Mouse (Mus musculus) kidney, adult 11 months (tissue): ENCODE measurements around the gene Mul1.
"Not testable (repeated sequence)": the region's sequence is repeated elsewhere in the genome, so short reads cannot be mapped to it uniquely, and the experiment has no call there.

Source experiments
- DNase-seq: peaks from one replicate; pipeline ENCODE4 v3.0.0; 2022

Gene Mul1

GRCm38 (mm10) chr4:138434347-138435316 is at the start of gene Mul1:
Mul1 (plus strand) TSS chr4:138434671.
- peak; percentile 93 for DNase-seq

GRCm38 (mm10) chr4:138393703-138394102 is 40.8 kb upstream of the Mul1 start:
- no peak for DNase-seq

- DNase-seq = no peak
These were observed 39.1 kb upstream of the Mul1 start for GRCm38 (mm10) chr4:138395087-138395970.

GRCm38 (mm10) chr4:138395971-138396645 is 38.4 kb upstream of the Mul1 start, which contains the start of gene Fam43b:
Fam43b (minus strand) TSS chr4:138396528.
- no peak for DNase-seq

GRCm38 (mm10) chr4:138396711-138397110 is 37.8 kb upstream of the Mul1 start:
- DNase-seq = no peak

- peak; percentile 36 for DNase-seq
These were observed 29.7 kb upstream of the Mul1 start for GRCm38 (mm10) chr4:138404806-138405205.

GRCm38 (mm10) chr4:138407479-138408194 is 26.8 kb upstream of the Mul1 start:
- DNase-seq = no peak

- DNase-seq = no peak
These were observed 23.5 kb upstream of the Mul1 start for GRCm38 (mm10) chr4:138411011-138411410.

- no peak for DNase-seq
These were observed 22.9 kb upstream of the Mul1 start for GRCm38 (mm10) chr4:138411504-138412121.

GRCm38 (mm10) chr4:138414725-138415124 is 19.7 kb upstream of the Mul1 start:
- DNase-seq = no peak

GRCm38 (mm10) chr4:138415991-138416390 is 18.5 kb upstream of the Mul1 start:
- DNase-seq = no peak

GRCm38 (mm10) chr4:138416414-138416813 is 18.1 kb upstream of the Mul1 start:
- no peak for DNase-seq

- no peak for DNase-seq
These were observed 16.6 kb upstream of the Mul1 start for GRCm38 (mm10) chr4:138417882-138418281.

- DNase-seq = no peak
These were observed 16.0 kb upstream of the Mul1 start for GRCm38 (mm10) chr4:138418340-138418957.

- DNase-seq = no peak
These were observed 9.4 kb upstream of the Mul1 start for GRCm38 (mm10) chr4:138425028-138425427.

GRCm38 (mm10) chr4:138425604-138426003 is 8.9 kb upstream of the Mul1 start:
- DNase-seq = not testable (repeated sequence)

GRCm38 (mm10) chr4:138426778-138427705 is 7.4 kb upstream of the Mul1 start:
- DNase-seq = peak; percentile 75

GRCm38 (mm10) chr4:138429778-138430177 is 4.7 kb upstream of the Mul1 start:
- no peak for DNase-seq

GRCm38 (mm10) chr4:138431340-138431739 is 3.1 kb upstream of the Mul1 start:
- no peak for DNase-seq

GRCm38 (mm10) chr4:138440062-138440461 is 5.6 kb downstream of the Mul1 start:
- DNase-seq = peak; percentile 4
